Mouse (Mus musculus) liver, postnatal 0 days (tissue): Measurements from ENCODE around the gene Togaram2.

Experiments used
- CTCF ChIP-seq: sonication (generic); IDR thresholded peaks from 2 replicates; pipeline ENCODE4 v1.5.1; 2016; ENCODE audit warnings: antibody characterized with exemption, low read depth
- EP300 ChIP-seq: IDR thresholded peaks from 2 replicates; pipeline ENCODE4 v1.6.1; 2016; ENCODE audit warnings: antibody characterized with exemption, low read depth, mild to moderate bottlenecking

DNA sequence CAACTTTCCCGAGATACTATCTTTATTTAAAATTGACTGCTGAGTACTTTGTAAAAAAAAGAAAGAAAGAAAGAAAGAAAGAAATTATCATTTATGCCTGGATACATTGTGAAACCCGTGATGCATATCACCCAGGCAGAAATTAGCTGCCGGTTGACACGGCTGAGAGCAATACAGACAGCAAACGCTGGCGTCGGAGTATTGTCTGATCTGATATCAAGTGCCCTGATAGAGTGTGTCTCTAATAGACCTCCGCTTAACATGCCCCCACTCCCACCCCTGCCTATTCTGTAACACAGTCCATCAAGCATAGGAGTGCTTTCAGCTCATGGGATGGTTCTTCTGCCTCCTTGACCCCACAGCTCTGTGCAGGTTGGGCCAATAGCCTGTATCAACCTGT, 74.5 kb downstream of the Togaram2 start:
- TF ChIP-seq CTCF (no peak), EP300 (no peak)
